Mouse (Mus musculus) R1 (cell line): ENCODE measurements around the gene Snx11.
A peak's percentile ranks its signal among the peaks of the same experiment; 100 is the strongest.
"Not testable (repeated sequence)": the region's sequence is repeated elsewhere in the genome, so short reads cannot be mapped to it uniquely, and the experiment has no call there.

Experiments
- DNase-seq: peaks from one replicate; pipeline ENCODE4 v3.0.0-alpha.2; 2018; ENCODE audit warnings: low read depth, low spot score

Snx11 gene

DNA sequence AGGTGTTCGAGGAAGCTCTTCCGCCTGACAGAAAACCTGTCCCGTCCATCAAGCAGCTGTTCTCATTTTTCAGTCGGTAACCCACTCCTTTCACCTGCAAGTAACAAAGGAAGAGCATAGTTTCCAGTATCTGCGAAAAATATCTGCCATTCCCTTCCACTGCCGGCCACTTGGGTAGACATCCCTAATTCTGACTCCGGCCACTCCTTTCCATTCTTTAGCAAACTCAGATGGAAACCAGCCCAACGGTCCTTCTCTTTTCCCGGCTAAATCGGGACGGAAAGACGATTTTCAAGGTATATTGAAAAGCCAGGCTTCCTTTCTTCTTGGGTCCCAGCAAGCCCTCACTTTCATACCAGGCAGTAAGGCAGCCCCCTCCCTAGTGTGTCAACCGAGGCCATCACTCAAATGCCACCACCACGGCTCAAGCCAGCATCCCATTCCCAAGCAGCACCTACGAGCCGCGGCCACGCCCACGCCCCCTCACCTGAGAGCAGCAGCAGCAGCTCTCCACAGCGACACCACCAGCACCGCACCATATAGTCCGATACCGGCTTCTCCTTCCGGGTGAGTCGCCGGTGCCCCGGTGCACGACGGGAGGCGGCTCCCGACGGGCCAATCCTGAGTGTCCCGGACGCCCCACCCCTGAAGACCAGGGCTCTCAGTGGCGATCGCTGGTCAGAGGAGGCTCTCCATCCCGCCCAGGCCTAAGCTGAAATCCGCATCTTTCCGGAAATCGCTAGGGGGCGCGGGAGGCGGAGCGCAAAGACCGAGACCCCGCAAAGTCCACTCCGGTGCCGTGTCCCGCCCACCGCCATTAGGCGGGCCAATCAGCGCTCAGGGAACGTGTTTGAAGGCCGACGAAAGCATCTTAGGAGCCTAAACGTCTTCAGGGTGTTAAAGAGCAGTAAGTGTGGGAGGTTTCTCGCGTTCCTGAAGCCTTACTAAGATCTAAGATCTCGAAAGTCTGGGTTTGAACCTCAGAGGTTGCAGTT is at the start of gene Snx11:
Snx11 (minus strand) TSS at position 592 of the 995 bp plus-strand sequence.
- peak; percentile 99 for DNase-seq

DNA sequence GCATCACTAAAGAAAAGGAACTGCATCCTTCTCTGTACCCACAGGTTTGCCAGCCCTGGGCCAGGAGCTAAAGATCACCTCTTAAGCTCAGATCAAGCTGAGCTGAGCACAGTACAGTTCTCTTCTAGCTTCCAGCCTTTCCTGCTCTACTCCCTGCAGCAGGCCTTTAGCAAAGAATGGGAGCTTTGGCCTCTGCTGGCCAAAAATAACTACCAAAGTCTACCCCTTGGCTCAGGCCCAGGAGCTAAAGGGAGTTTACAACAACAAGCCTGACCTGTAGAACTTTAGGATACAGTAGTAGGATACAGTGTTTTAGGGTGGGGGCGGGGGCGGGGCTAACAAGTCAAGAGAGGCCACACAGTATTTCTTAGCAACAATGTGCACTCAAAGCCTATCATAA is 49.1 kb upstream of the Snx11 start:
- DNase-seq: no peak

DNA sequence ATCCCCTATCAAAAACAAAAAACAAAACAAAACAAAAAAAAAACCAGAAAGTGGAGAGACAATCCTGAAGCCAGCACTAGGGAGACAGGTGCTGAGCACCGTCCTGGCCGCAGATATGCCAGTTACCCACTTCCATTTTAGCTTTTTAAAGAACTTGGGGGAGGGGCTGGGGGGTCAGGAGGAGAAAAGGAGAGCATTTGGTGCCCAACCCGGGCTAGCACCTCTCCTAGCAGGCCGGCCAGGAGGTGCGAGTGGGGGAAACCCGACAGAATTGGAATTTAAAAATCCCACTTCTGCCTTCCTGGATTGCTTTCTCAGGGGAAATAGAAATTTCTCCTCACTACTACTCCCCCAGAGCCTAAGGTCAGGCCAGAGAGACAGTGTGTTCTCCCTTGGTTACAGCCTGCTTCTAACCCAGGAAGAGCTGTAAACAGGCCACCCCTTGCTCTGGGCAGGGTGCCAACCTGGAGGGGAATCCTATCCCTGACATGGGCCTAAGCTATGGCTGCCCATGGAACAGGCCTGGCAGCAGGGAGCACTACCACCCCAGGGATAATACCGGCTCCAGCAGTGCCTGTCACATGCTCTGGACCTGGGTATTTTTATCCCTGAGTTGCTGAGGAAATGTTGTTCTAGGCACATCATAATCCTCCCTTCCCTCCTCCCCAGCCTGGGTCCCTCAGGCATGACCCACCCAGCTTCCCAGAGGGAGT is 47.6 kb upstream of the Snx11 start:
- no peak for DNase-seq

DNA sequence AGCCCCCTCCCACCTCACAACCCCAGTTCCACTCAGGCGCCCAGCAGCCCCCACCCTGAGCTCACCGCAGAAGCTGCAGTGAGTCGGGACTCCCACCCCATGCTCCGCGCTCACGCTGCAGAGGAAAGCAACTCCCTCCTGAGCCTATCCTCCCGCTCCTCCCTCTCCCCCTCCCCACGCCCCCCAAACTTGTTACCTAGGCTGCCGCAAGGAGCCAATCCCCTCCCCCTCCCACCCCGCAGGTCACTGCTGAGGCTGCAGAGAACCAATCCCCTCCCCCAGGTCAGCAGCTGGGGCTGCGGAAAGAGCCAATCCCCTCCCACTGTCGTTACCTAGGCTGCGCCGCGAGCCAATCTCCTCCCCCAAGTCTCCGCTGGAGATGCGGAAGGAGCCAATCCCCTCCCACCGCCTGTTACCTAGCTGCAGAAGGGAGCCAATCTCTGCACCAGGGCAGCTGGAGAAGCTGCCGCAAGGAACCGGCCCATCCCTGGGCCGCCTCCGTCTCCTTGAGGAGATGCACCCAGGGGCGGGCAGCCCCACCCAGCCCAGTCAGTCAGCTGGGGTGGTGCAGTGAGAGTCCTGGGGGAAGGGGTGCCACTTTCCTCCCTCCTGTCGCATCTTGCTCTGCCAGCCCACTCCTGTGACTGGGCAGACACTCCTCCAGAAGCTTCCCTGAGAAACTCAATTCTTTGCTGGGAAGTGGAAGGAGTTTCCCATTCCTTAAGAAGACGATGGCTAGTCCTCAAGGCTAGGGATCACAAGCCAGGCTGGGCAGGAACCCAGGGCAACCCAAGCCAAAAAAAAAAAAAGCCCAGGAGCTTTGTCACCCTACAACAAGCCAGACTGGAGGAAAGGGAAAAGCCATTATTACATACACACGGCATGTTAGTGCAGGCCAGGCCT is 46.8 kb upstream of the Snx11 start:
- peak; percentile 99 for DNase-seq

- no peak for DNase-seq
Observed at GRCm38 (mm10) chr11:96823471-96823837, 46.1 kb upstream of the Snx11 start.

DNA sequence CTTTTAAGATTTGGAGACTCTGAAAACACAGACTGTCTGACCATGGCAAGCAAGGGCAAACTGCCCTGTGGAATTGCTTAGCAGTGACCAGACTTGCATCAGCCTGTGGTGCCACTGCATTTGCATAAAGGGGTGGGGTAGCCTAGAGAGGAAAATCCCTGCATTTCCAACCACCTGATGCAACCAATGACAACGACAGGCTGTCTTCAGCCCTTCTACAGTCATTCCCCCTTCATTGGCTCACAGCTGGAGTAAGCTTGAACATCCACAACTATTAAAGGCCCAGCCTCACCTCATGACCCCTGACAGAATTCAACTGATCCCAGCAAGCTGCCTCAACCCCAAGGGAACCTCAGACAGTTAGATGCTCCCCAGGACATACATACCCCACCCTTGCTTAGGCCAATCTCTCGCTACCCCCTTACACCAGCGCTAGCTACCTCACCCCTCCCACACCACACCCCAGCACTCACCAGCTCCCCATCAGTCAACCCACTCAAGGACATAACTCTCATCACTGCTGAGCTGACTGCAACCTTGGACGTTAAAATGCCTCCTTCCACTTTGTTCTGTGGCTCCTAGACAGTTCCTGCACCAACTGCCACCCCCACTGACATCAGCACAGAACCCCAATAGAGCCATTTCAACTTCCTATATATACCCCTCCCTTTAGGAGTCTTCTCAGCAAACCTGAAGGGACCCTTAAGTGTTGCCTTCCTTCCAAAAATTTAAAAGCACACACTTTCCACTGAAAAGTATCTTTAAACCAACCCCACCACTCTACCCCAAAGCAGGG is 45.5 kb upstream of the Snx11 start:
- DNase-seq: peak; percentile 90

- no peak for DNase-seq
Observed at GRCm38 (mm10) chr11:96821956-96822355, 44.6 kb upstream of the Snx11 start.

GRCm38 (mm10) chr11:96818128-96818710 is 40.9 kb upstream of the Snx11 start:
- DNase-seq: no peak

DNA sequence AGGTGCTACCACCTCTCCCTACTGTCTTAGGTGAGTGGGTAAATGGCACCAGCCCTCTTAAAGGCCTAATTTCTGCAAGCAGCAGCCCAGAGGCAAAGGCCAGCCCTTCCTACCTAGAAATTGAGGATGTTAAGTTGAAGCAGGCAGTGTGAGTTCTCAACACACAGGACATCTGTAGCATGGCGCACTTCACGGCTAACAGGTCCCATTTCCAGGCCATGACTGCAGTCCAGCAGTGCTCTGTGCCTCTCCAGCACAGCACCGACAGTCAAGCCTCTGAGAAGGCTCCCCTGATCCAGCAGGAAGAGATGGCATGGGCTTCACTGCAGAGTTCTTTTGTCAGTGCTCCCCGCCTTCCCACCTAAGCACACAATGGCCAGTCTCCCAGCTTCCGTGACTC is 39.6 kb upstream of the Snx11 start:
- no peak for DNase-seq

DNA sequence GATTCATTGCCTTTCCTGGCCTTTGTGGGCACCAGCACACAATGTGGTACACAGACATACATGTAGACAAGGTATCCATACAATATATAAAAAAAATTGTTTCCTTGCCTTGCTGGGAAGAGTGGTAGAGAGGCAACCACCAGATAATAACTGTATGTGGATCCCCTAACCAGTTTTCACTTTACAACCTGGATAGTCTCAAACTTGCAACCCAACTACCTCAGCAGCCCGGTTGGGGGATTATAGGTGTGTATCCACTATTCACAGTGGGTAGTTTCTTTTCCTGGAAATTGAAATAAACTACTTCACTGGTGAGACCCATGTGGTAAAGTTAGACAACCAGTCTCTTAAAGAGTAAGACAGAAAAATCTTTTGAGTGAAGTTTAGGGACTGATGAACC is 39.1 kb upstream of the Snx11 start:
- DNase-seq: no peak

DNA sequence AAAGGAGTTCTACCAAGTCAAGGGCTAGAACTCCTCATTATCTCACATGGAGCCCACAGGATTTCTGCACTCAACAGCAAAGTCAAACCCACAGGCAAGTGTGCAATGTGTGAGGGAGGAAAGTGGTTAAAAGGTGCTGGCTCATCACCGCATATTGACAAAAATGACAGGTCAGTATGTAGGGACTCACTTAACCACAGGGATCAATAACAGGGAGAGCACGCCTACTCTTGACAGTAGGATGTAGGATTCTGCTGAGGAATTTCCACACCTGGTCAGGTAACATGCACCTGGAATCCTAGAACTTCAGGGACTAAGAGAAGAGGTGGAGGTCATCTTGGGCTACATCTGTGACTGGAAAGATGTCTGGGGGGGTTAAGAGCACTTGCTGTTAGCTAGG is 38.5 kb upstream of the Snx11 start:
- DNase-seq: no peak

GRCm38 (mm10) chr11:96814443-96814842 is 37.1 kb upstream of the Snx11 start:
- no peak for DNase-seq

DNA sequence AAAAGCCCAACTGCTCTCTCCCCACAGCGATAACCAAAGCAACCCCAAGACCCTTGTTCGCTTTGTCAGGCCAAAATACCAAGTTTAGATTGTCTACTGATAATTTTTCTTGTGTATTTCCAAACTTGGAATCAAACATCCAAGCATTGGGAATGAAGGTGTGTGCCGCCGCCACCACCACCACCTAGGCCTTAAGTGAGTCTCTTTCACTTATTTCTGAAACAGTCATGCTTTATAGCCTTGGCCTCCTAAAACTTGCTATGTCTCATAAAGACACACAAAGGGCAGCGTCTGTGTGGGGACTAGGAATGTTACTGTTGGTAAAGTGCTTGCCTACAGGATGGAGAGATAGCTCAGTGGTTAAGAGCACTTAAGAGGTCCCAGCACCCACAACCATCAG is 36.6 kb upstream of the Snx11 start:
- no peak for DNase-seq

- no peak for DNase-seq
Observed at GRCm38 (mm10) chr11:96813455-96813854, 36.1 kb upstream of the Snx11 start.

DNA sequence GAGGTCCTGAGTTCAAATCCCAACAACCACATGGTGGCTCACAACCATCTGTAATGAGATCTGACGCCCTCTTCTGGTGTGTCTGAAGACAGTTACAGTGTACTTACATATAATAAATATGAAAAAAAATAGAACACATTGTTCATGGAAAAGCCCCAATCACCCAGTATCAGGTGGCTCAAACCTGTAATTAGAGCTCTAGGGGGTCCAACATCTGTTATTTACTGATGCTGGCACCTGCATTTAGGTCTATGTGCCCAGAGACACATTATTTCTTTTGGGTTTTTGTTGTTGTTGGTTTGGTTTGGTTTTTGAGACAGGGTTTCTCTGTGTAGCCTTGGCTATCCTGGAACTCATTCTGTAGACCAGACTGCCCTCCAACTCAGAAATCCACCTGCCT is 33.8 kb upstream of the Snx11 start:
- not testable (repeated sequence) for DNase-seq

DNA sequence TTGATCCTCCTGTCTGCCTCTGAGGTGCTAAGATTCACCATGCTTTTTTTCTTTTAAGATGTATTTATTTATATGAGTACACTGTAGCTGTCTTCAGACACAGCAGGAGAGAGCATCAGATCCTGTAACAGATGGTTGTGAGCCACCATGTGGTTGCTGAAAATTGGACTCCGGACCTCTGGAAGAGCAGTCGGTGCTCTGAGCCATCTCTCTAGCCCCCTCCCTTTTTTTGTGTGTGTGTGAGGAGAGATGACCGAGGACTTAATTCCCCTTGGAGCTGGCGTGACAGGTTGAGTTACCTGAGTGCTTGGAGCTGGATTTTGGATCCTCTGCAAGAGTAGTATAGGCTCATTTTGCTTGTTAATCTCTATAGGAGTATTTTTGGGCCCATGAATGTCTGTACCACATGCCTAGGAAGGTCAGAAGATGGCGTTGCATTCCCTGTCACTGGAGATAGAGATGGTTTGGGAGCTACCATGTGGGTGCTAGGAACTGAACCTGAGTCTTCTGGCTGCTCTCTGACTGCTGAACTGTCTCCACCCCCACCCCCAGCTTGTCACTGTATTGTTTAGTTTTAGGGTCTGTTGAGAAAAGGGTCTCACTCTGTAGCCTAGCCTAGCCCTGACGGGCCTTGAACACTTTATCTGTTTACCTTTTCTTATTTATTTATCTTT is 32.3 kb upstream of the Snx11 start:
- DNase-seq: no peak

GRCm38 (mm10) chr11:96808066-96808465 is 30.7 kb upstream of the Snx11 start:
- DNase-seq: peak; percentile 70

DNA sequence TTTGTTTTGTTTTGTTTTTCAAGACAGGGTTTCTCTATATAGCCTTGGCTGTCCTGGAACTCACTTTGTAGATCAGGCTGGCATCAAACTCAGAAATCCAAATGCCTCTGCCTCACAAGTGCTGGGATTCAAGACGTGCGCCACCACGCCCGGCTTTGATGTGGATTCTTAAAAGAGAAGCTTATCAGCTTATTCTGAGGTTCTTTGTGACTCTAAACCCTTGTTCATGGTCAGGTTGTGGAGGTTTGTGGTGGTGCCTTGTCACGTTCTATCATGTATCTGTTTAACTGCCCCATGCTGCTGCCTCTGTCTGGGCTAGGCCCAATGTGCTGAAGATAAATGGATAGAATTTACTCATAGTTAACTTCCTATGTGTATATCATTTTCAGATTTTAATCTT is 28.2 kb upstream of the Snx11 start:
- no peak for DNase-seq

GRCm38 (mm10) chr11:96799511-96799910 is 22.2 kb upstream of the Snx11 start:
- no peak for DNase-seq

- DNase-seq: peak; percentile 73
Observed at GRCm38 (mm10) chr11:96796586-96796985, 19.2 kb upstream of the Snx11 start.
